Mouse (Mus musculus): Measurements from ENCODE around the gene Sgsm3. TPM values are rescaled to one million over a fixed set of nuclear protein-coding genes. Genes with fewer than 3 reads are reported as not detected.

The Sgsm3 gene
- polyA plus RNA-seq, 1 experiment: 12.6 TPM

DNA sequence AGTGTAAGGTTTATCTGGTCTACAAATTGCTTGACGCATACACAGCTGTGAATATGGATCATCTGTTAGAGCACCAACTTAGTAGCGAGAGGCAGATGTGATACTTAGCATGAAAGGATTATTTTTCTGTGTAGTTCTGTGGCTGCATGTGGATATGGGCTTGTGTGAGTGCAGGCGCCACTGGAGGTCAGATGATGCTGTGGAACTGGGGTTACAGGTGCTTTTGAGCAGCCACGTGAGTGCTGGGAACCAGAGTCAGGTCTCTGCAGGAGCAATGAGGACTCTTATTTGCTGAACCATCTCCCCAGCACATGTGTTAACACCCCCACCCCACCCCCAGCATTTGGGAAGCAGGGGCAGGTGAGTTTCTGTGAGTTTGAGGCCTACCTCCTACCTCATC lies 28.1 kb upstream of the Sgsm3 start:
- H3K4me3 ChIP-seq (ENCODE audit: extremely low read depth, insufficient read depth, insufficient read length): peak overlapping the region; percentile 92; the same call in 1 of the 2 replicates
- H3K27ac ChIP-seq (ENCODE audit: insufficient read depth, low read length): no peak overlapping the region
- no peak for DNase-seq (ENCODE audit: low read depth in 1 of 2, low spot score in 2 of 2)
- no peaks in the 10 kb centered on the region for H3K27me3 ChIP-seq (ENCODE audit: control insufficient read depth, insufficient read depth, low read length)
- peaks cover 10% of the 10 kb centered on the region for H3K4me1 ChIP-seq (ENCODE audit: control insufficient read depth, insufficient read depth, insufficient read length)
- peaks cover 18% of the 10 kb centered on the region for H3K36me3 ChIP-seq (ENCODE audit: control insufficient read depth, insufficient read depth, low read length)
- TF ChIP-seq CTCF (IDR thresholded peaks at IDR 0.05; ENCODE audit: extremely low read depth, insufficient read depth, insufficient read length, insufficient replicate concordance) (no peak), POLR2A (IDR thresholded peaks at IDR 0.05; ENCODE audit: low read depth, low read length) (no peak)
- 36% methylated on average over 4 of the region's 4 CpGs for WGBS

DNA sequence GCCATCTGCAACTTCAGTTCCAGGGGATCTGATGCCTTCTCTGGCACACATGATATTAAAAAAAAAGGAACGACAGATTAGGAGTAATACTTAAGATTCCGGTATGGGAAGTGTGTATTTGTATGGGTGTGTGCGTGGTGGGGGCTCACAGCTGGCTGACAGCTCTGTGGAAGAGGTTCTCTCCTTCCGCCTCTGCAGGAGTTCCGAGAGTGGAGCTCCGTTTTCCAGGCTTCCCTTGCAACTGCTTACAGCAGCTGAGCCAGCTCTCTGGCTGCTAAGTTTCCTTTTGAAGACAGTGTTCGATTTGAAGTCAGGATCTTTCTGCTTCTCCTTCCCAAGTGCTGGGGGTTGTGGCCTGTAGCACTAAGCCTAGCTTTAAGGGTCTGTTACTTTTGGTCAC lies 27.5 kb upstream of the Sgsm3 start:
- DNase-seq (ENCODE audit: low read depth in 1 of 2, low spot score in 2 of 2): no peak
- no peak for TF ChIP-seq CTCF (IDR thresholded peaks at IDR 0.05; ENCODE audit: extremely low read depth, insufficient read depth, insufficient read length, insufficient replicate concordance)
- no peak for TF ChIP-seq POLR2A (IDR thresholded peaks at IDR 0.05; ENCODE audit: low read depth, low read length)
- WGBS: 85% methylated on average over 7 of the region's 7 CpGs
- H3K36me3 ChIP-seq (ENCODE audit: control insufficient read depth, insufficient read depth, low read length): peaks cover 21% of the 10 kb centered on the region
- H3K4me3 ChIP-seq (ENCODE audit: extremely low read depth, insufficient read depth, insufficient read length): no peak overlapping the region
- peaks cover 10% of the 10 kb centered on the region for H3K4me1 ChIP-seq (ENCODE audit: control insufficient read depth, insufficient read depth, insufficient read length)
- no peaks in the 10 kb centered on the region for H3K27me3 ChIP-seq (ENCODE audit: control insufficient read depth, insufficient read depth, low read length)
- no peak overlapping the region for H3K27ac ChIP-seq (ENCODE audit: insufficient read depth, low read length)

DNA sequence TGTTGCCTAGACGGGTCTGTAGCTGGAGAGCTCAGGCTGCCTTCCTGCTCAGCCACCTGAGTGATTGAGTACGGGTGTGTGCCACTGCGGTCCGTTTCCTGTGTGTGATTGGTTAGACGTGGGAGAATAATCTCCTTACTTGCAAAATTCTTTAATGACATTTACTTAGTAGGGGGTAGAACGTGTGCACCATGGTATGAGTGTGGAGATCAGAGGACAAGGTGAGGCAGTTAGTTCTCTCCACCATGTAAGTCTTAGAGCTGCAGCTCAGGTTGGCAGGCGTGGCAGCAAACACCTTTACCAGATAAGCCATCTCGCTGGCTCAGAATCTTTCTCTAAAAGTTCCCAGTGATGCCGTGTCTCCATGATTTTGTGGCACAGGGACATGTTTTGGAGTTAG lies 23.6 kb upstream of the Sgsm3 start:
- no peak for DNase-seq (ENCODE audit: low read depth in 1 of 2, low spot score in 2 of 2)
- Histone ChIP-seq H3K27me3 (ENCODE audit: control insufficient read depth, insufficient read depth, low read length) (no peaks in the 10 kb centered on the region), H3K27ac (ENCODE audit: insufficient read depth, low read length) (no peak overlapping the region), H3K4me1 (ENCODE audit: control insufficient read depth, insufficient read depth, insufficient read length) (peaks cover 10% of the 10 kb centered on the region), H3K36me3 (ENCODE audit: control insufficient read depth, insufficient read depth, low read length) (peaks cover 32% of the 10 kb centered on the region), H3K4me3 (ENCODE audit: extremely low read depth, insufficient read depth, insufficient read length) (no peak overlapping the region)
- WGBS: 91% methylated on average over 9 of the region's 9 CpGs
- TF ChIP-seq CTCF (IDR thresholded peaks at IDR 0.05; ENCODE audit: extremely low read depth, insufficient read depth, insufficient read length, insufficient replicate concordance) (no peak), POLR2A (IDR thresholded peaks at IDR 0.05; ENCODE audit: low read depth, low read length) (no peak)

DNA sequence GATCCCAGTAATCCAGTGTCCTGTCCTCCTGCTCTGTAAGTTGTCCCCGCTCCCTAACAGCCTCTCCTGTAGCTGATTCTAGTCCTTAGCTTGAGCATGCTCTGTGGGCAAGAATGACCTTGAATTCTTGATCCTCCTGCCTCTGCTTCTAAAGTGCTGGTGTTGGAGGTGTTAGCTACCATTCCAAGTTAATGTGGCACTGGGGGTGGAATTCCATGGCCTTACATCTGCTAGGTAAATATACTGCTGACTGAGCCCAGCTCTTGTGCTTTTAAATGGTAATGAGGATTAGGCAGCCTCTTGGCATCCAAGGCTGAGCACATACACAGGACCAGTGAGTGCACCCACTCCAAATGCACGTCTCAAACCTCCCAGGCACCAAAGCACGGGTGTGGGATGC lies 22.7 kb upstream of the Sgsm3 start:
- peaks cover 37% of the 10 kb centered on the region for H3K36me3 ChIP-seq (ENCODE audit: control insufficient read depth, insufficient read depth, low read length)
- no peak overlapping the region for H3K27ac ChIP-seq (ENCODE audit: insufficient read depth, low read length)
- H3K4me1 ChIP-seq (ENCODE audit: control insufficient read depth, insufficient read depth, insufficient read length): 0 out of 2 replicates have a peak, but pooled peaks cover 1% of the 10 kb centered on the region
- TF ChIP-seq CTCF (IDR thresholded peaks at IDR 0.05; ENCODE audit: extremely low read depth, insufficient read depth, insufficient read length, insufficient replicate concordance) (no peak), POLR2A (IDR thresholded peaks at IDR 0.05; ENCODE audit: low read depth, low read length) (no peak)
- H3K27me3 ChIP-seq (ENCODE audit: control insufficient read depth, insufficient read depth, low read length): no peaks in the 10 kb centered on the region
- no peak for DNase-seq (ENCODE audit: low read depth in 1 of 2, low spot score in 2 of 2)
- no peak overlapping the region for H3K4me3 ChIP-seq (ENCODE audit: extremely low read depth, insufficient read depth, insufficient read length)
- 91% methylated on average over 3 of the region's 3 CpGs for WGBS

DNA sequence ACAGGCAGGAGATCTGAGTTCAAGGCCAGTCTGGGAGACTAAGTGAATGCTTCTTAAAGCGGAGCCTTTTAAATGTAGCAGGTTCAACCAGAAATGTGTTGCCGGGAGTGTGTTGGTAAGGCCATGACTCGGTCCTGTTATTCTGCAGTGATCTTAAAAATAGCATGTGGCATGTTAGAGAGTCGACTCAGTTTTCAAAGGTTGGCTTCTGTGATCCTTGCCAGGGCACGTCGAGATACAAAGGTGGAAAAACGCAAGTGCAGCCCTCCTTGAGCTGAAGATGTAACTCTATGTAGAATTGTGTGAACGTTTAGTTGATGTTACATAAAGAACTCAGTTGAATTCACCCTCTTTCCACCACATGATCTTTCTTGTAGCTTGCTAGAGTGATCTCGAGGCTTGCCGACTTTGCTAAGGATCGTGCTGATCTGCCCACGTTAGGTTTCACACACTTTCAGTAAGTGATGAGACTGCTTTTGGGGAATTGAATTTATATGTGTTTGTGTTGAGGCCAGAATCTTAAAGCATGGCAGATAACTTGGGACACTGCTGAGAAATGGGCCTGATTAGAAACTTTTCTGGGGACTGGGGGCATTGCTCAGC lies 21.6 kb upstream of the Sgsm3 start:
- Histone ChIP-seq H3K27me3 (ENCODE audit: control insufficient read depth, insufficient read depth, low read length) (no peaks in the 10 kb centered on the region), H3K27ac (ENCODE audit: insufficient read depth, low read length) (no peak overlapping the region), H3K4me3 (ENCODE audit: extremely low read depth, insufficient read depth, insufficient read length) (no peak overlapping the region), H3K4me1 (ENCODE audit: control insufficient read depth, insufficient read depth, insufficient read length) (no peaks in the 10 kb centered on the region), H3K36me3 (ENCODE audit: control insufficient read depth, insufficient read depth, low read length) (peaks cover 46% of the 10 kb centered on the region)
- DNase-seq (ENCODE audit: low read depth in 1 of 2, low spot score in 2 of 2): no peak
- TF ChIP-seq CTCF (IDR thresholded peaks at IDR 0.05; ENCODE audit: extremely low read depth, insufficient read depth, insufficient read length, insufficient replicate concordance) (no peak), POLR2A (IDR thresholded peaks at IDR 0.05; ENCODE audit: low read depth, low read length) (no peak)
- 92% methylated on average over 12 of the region's 12 CpGs for WGBS

DNA sequence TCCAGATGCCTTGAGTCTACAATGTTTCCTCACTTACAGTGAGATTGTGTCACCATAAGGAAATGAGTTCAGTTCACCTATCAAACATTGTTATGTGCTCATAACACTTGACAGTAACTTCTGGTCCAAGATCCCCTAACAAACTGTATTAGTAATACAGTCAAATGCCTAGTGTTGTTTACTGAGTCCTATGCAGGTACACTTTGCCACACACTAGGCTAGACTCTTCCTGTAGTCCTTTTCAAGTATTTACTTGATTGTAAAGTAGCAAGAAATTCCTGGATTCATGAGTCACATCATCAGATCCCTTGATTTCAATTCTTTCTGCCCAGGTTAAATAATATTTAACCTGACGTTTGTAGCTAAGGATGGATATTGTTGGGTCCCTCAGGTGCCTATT lies 8.2 kb upstream of the Sgsm3 start:
- H3K4me1 ChIP-seq (ENCODE audit: control insufficient read depth, insufficient read depth, insufficient read length): no peaks in the 10 kb centered on the region
- no peak for TF ChIP-seq CTCF (IDR thresholded peaks at IDR 0.05; ENCODE audit: extremely low read depth, insufficient read depth, insufficient read length, insufficient replicate concordance)
- no peak overlapping the region for H3K27ac ChIP-seq (ENCODE audit: insufficient read depth, low read length)
- 94% methylated on average over 1 of the region's 1 CpGs for WGBS
- peaks cover 30% of the 10 kb centered on the region for H3K36me3 ChIP-seq (ENCODE audit: control insufficient read depth, insufficient read depth, low read length)
- DNase-seq (ENCODE audit: low read depth in 1 of 2, low spot score in 2 of 2): no peak
- no peak overlapping the region for H3K4me3 ChIP-seq (ENCODE audit: extremely low read depth, insufficient read depth, insufficient read length)
- no peaks in the 10 kb centered on the region for H3K27me3 ChIP-seq (ENCODE audit: control insufficient read depth, insufficient read depth, low read length)

DNA sequence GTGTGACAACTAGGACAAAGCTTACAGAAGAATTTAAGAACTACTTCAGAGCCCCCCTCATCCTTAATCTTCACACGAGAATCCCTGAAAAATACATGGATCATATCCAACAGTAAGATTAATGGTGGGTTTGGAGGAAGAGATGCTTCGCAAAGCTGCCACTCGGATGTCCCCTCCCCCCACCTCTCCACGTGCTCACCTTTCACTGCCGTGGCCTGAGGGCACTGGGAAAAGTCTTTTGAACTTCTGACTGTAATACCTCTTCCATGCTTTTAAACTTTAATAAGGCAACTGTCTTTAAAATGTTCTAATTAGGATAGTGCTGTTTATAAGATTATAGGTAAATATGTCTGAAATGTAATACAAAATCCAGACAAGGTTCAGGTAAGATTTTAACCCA lies 3.3 kb upstream of the Sgsm3 start:
- Histone ChIP-seq H3K27me3 (ENCODE audit: control insufficient read depth, insufficient read depth, low read length) (no peaks in the 10 kb centered on the region), H3K36me3 (ENCODE audit: control insufficient read depth, insufficient read depth, low read length) (peaks cover 2% of the 10 kb centered on the region; the same call in 1 of the 2 replicates), H3K4me3 (ENCODE audit: extremely low read depth, insufficient read depth, insufficient read length) (no peak overlapping the region), H3K4me1 (ENCODE audit: control insufficient read depth, insufficient read depth, insufficient read length) (no peaks in the 10 kb centered on the region; the same call in 1 of the 2 replicates), H3K27ac (ENCODE audit: insufficient read depth, low read length) (no peak overlapping the region)
- DNase-seq (ENCODE audit: low read depth in 1 of 2, low spot score in 2 of 2): no peak
- 64% methylated on average over 5 of the region's 5 CpGs for WGBS
- TF ChIP-seq CTCF (IDR thresholded peaks at IDR 0.05; ENCODE audit: extremely low read depth, insufficient read depth, insufficient read length, insufficient replicate concordance) (no peak), POLR2A (IDR thresholded peaks at IDR 0.05; ENCODE audit: low read depth, low read length) (no peak)
